Mouse (Mus musculus) embryonic facial prominence, embryonic 10.5 days (tissue): Measurements from ENCODE around the gene Dhx15. TPM values are rescaled to one million over a fixed set of nuclear protein-coding genes. Genes with fewer than 3 reads are reported as not detected.

Experiments used
- DNase-seq: peaks from one replicate; pipeline ENCODE4 v3.0.0-alpha.2; 2017; ENCODE audit warnings: low spot score
- H3K27ac ChIP-seq: fragments of 300-500 bp; sonication (generic); replicated peaks from 2 replicates; pipeline ENCODE4 v1.5.1; 2016; ENCODE audit warnings: mild to moderate bottlenecking
- H3K27me3 ChIP-seq: fragments of 300-500 bp; sonication (generic); replicated peaks from 2 replicates; pipeline ENCODE4 v1.6.1; 2016; ENCODE audit warnings: low read depth, mild to moderate bottlenecking; ENCODE audit not compliant: poor library complexity, severe bottlenecking
- H3K36me3 ChIP-seq: fragments of 300-500 bp; sonication (generic); replicated peaks from 2 replicates; pipeline ENCODE4 v1.6.1; 2016; ENCODE audit warnings: mild to moderate bottlenecking, moderate library complexity
- H3K4me1 ChIP-seq: fragments of 300-500 bp; sonication (generic); 2 replicates; pipeline ENCODE4 v1.6.1; 2016
- H3K4me3 ChIP-seq: fragments of 300-500 bp; sonication (generic); 2 replicates; pipeline ENCODE4 v1.5.1; 2016; ENCODE audit warnings: mild to moderate bottlenecking, moderate library complexity
- H3K9me3 ChIP-seq: fragments of 300-500 bp; sonication (generic); 2 replicates; pipeline ENCODE4 v1.6.1; 2016; ENCODE audit warnings: mild to moderate bottlenecking
- WGBS: fragments of 180-500 bp; shearing (Covaris S2); methylation state at CpG from one replicate; pipeline ENCODE4 v1.1.7; 2016; 5-methylcytosine and 5-hydroxymethylcytosine counted together
- polyA plus RNA-seq: library from polyadenylated mRNA; unstranded; fragments of >200 nt; fragmentation: Nextera tagmentation; extraction: Ambion mirVana; gene quantifications from 2 replicates; pipeline ENCODE4 v1.2.1, GENCODE M21; 2016

Dhx15 gene
- polyA plus RNA-seq, 1 experiment from 2014 or later, result 214 TPM

DNA sequence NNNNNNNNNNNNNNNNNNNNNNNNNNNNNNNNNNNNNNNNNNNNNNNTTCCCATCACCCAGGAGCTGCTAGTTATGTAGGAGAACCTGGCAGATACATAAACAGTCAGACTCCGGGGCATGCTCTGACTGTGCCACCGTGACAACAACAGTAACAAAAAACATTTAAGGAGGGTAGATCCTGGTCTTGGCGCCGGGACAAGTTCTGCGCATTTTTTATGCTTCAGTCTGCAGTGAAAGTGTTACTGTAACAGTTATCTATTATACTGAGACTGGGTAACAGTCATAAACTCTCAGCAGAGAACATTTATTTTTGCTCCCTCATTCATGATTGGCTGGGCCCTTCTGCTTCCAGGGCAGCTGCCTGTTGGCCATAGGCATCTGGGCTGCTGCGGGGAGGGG lies 27.9 kb upstream of the Dhx15 start:
- H3K9me3 ChIP-seq, result no peaks in the 10 kb centered on the region
- H3K27me3 ChIP-seq, result no peaks in the 10 kb centered on the region
- no peaks in the 10 kb centered on the region for H3K36me3 ChIP-seq
- H3K27ac ChIP-seq, result no peak overlapping the region
- 83% methylated on average over 6 of the region's 6 CpGs for WGBS
- no peak overlapping the region for H3K4me3 ChIP-seq
- peaks cover 28% of the 10 kb centered on the region for H3K4me1 ChIP-seq
- DNase-seq, result no peak

DNA sequence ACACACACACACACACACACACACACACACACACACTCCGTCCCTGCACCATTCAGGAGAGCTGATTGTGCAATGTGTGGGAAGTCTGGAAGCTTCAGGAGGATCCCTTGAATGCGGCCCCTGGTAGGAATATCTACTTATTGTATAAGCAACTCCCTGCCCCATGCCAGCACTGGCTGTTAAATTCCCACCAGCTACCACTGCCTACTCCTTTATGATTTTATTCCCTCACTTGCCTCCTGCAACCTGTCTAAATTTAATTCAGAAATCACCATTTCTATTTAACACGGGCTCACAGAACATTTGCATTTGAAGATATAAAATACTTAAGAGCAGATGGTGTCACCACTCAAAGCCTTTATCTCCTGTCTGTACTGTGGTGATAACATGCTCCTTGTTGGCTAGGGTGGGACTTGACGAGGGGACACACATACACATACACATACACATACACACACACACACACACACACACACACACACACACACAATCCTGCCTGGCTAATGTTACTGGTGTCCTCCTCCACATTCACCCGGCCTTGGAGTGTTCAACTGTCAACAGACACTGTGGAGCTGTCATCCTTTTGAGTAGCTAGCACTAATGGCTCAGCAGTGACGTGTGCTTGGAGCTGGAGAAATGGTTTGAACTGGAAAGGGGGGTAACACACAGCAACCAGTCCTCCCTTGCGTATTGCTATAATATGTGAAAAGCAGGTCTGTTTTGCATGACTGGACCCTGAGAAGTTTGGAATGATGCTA lies 23.0 kb upstream of the Dhx15 start:
- Histone ChIP-seq H3K27ac (no peak overlapping the region), H3K9me3 (no peaks in the 10 kb centered on the region)
- WGBS, result 86% methylated on average over 7 of the region's 7 CpGs

DNA sequence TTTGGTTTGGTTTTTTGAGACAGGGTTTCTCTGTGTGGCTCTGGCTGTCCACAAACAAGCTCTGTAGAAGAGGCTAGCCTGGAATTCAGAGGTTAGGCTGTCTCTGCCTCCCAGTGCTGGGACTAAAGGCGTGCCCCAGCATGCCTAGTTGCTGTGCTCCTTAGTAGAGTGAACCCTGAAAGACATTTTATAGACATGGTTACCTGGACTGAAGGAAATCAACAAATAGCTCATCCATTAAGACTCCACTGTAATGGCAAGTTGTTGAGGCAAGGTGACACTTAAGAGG lies 810 bp upstream of the Dhx15 start:
- DNase-seq, result no peak
- Histone ChIP-seq H3K4me3 (peak overlapping the region; percentile 96), H3K36me3 (no peaks in the 10 kb centered on the region; the same call in 1 of the 2 replicates), H3K27ac (no peak overlapping the region), H3K4me1 (peaks cover 15% of the 10 kb centered on the region), H3K9me3 (no peaks in the 10 kb centered on the region), H3K27me3 (no peaks in the 10 kb centered on the region)
- WGBS, result 51% methylated on average over 1 of the region's 1 CpGs

More for the DNA sequence above, 23.0 kb upstream of the Dhx15 start:
- DNase-seq, result no peak
- Histone ChIP-seq H3K36me3 (no peaks in the 10 kb centered on the region), H3K4me3 (no peak overlapping the region), H3K27me3 (no peaks in the 10 kb centered on the region), H3K4me1 (peaks cover 20% of the 10 kb centered on the region)

DNA sequence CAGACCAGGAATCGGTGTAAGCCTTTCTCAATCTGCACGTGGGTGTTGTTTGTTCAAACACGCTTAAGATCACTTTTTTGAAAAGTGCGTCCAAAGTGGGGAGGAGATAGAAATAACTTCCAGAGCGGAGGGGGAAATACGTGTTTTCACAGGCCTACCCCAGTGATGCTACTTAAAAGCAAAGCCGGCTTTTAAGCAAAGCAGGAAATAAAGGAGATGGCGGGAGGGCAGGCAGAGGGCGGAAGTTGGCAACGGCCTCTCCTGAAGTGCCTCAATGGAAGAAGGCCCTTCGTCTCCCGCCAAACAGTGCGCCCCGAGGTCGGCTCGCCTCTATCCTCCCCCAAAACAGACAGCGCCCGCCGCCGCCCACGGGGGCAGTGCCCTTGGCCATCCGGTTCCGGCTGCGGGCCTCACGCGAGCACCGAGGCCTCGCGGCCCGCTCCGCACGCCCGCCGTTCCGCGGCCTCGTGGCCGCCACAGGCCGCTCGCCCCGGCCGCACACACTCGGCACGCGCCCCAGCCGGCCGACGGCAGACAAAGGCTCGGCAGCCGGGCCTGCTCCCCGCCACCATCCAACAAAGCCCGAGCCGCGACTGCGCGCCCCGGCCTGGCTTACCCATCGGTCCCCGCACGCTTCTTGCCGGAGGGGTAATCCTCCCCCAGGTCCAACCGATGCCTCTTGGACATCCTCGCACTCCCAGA lies 499 bp downstream of the Dhx15 start:
- DNase-seq, result peak; percentile 71
- H3K4me1 ChIP-seq, result peaks cover 15% of the 10 kb centered on the region
- peak overlapping the region; percentile 96 for H3K4me3 ChIP-seq
- WGBS, result under 1% methylated on average over 63 of the region's 63 CpGs
- H3K27me3 ChIP-seq, result no peaks in the 10 kb centered on the region
- no peaks in the 10 kb centered on the region for H3K9me3 ChIP-seq
- H3K36me3 ChIP-seq, result peaks cover 2% of the 10 kb centered on the region
- H3K27ac ChIP-seq, result peak overlapping the region; percentile 99

DNA sequence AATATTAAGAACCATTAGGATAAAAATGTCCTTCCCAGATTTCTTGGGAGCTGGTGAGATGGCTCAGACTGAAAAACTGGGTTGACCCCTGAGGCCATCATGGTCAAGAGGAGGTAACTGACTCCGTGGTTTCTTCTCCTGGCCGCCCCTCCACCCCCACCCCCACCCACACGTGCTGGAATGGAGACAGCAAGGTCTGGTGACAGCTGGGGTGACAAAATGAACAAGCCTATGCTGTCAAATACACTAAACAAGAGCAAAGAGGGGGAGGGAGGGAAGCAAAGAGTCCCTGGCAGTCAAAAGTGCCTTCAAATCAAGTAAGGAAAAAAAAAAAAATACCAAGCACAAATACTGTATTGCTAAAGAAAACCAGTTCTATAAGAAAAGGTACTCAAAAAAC lies 2.1 kb downstream of the Dhx15 start:
- Histone ChIP-seq H3K4me1 (peaks cover 15% of the 10 kb centered on the region), H3K4me3 (peak overlapping the region; percentile 96), H3K36me3 (peaks cover 18% of the 10 kb centered on the region), H3K9me3 (no peaks in the 10 kb centered on the region), H3K27ac (no peak overlapping the region), H3K27me3 (no peaks in the 10 kb centered on the region)
- no peak for DNase-seq
- WGBS, result 26% methylated on average over 3 of the region's 3 CpGs

DNA sequence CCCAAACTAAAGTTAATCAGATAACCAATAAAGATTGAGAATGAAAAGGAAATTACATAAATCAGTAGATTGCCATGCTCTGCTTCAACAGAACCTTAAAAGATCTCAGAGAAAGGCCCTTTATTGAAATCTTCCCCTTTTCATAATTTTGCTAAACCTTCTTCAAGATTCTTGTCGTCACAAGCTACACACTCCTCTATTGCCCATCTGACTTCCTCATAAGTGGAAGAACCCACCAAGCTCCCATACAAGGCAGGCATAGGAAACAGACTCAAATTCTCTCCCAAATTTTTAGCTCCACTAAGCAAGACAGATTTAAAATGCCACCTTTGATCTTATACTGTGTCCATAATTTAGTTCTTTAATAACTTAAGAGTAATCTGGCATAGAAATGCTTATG lies 13.0 kb downstream of the Dhx15 start:
- H3K27me3 ChIP-seq, result no peaks in the 10 kb centered on the region
- 91% methylated on average over 1 of the region's 1 CpGs for WGBS
- H3K4me1 ChIP-seq, result no peaks in the 10 kb centered on the region
- peaks cover 77% of the 10 kb centered on the region for H3K36me3 ChIP-seq
- H3K27ac ChIP-seq, result no peak overlapping the region
- H3K9me3 ChIP-seq, result no peaks in the 10 kb centered on the region
- no peak for DNase-seq
- no peak overlapping the region for H3K4me3 ChIP-seq

DNA sequence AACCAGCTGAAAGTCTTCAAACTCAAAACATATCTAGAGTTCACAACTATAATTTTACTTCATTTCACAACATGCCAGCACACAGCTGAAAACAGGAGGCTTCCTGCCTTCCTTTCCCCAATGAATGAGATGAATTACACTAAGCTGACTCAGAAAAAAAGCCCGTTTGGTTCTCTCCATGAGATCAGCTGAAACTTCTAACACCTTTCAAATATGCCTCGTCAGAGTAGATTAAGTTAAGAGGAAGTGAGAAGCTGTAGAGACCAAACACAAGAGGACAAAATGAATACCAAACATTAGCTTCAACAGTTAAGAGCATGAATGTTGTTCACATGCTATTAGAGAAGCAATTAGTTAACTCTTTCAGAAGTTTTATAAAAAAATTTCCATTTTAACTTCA lies 21.8 kb downstream of the Dhx15 start:
- peaks cover 76% of the 10 kb centered on the region for H3K36me3 ChIP-seq

DNA sequence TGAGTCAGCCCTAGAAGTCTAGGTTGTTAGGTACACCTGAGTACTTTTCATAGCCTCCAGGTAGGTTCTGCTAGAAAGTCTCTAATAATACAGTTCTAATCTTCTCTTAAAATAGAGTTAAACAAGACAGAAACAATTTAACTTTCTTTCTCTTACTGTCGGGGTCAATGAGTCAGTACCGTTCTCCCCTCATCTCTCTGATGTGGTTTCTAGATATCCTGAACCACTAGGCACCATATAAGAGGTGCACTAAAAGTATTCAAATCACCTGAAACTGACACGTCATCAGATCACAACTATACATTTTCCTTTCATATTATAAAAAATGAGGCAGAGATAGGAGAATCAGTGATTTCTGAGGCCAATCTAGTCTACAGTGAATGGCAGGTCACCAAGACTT lies 41.2 kb downstream of the Dhx15 start:
- no peaks in the 10 kb centered on the region for H3K4me1 ChIP-seq
- WGBS, result 93% methylated on average over 3 of the region's 3 CpGs
- no peaks in the 10 kb centered on the region for H3K9me3 ChIP-seq
- no peak for DNase-seq
- H3K27ac ChIP-seq, result no peak overlapping the region
- H3K4me3 ChIP-seq, result no peak overlapping the region
- no peaks in the 10 kb centered on the region for H3K27me3 ChIP-seq
- H3K36me3 ChIP-seq, result peaks cover 90% of the 10 kb centered on the region

More for the DNA sequence above, 21.8 kb downstream of the Dhx15 start:
- Histone ChIP-seq H3K4me1 (no peaks in the 10 kb centered on the region), H3K27ac (no peak overlapping the region), H3K4me3 (no peak overlapping the region), H3K9me3 (no peaks in the 10 kb centered on the region), H3K27me3 (no peaks in the 10 kb centered on the region)
- DNase-seq, result no peak
- WGBS, result 70% methylated on average over 2 of the region's 2 CpGs

DNA sequence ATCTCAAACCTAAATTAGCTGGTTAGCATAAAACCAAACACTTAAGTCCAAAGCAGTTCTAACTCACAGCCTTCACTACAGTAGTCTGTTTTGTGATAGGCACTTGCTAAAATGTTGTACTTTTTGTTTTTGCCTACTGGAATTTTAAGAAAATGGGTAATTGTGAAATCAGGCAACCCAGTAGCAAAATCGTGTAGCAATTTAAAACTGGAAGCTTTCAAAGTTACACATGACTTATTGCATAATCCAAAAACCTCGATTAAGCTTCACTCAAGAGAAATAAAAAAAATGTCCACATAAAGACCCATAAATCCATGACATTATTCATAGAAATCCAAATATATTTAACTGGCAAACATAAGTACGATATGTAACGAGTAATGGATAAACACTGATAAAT lies 43.2 kb downstream of the Dhx15 start:
- no peak overlapping the region for H3K27ac ChIP-seq
- no peaks in the 10 kb centered on the region for H3K9me3 ChIP-seq
- 92% methylated on average over 4 of the region's 4 CpGs for WGBS
- no peaks in the 10 kb centered on the region for H3K27me3 ChIP-seq
- no peaks in the 10 kb centered on the region for H3K4me1 ChIP-seq
- peaks cover 87% of the 10 kb centered on the region for H3K36me3 ChIP-seq
- no peak for DNase-seq
- H3K4me3 ChIP-seq, result no peak overlapping the region

DNA sequence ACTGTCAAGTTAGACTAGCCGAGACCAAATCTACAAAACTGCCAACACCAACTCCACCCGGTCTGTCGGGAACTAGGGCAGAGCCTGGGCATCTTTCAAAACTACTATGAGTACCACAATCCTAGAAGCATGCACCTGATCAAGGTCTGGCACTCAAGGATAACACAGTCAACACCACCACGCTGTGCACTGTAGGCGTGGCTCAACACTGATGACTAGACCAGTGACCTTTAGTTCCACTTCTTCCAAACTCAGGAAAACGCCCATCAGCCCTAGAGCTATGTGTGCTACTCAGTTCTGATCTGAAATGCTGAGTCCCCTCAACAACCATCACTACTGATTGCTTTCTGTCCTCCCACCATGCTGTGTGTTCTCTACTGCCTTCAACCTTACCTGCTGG lies 44.6 kb downstream of the Dhx15 start:
- Histone ChIP-seq H3K27me3 (no peaks in the 10 kb centered on the region), H3K4me3 (no peak overlapping the region), H3K9me3 (no peaks in the 10 kb centered on the region), H3K36me3 (peaks cover 87% of the 10 kb centered on the region), H3K4me1 (no peaks in the 10 kb centered on the region), H3K27ac (no peak overlapping the region)
- WGBS, result 89% methylated on average over 6 of the region's 6 CpGs
- DNase-seq, result no peak

DNA sequence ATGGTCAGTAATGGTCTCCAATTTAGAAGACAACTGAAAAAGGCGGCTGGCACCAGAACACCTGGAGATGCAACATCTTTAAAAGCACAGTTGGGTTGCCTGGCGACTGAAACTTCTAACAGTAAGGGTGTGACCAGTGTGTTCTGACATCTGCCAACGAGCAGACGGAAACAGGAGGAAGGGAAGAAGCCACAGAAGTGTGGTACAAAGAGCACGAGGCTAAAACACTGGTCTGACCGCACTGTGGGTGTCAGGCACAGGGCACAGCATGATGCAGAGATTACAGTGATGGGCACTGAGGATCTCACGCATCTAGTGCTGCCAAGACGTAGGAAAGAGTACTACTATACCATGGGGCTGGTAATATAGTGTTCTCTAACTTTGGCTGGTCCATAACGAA lies 48.4 kb downstream of the Dhx15 start:
- Histone ChIP-seq H3K4me1 (no peaks in the 10 kb centered on the region), H3K4me3 (no peak overlapping the region), H3K9me3 (no peaks in the 10 kb centered on the region), H3K27ac (no peak overlapping the region), H3K36me3 (peaks cover 93% of the 10 kb centered on the region), H3K27me3 (no peaks in the 10 kb centered on the region)
- WGBS, result 90% methylated on average over 9 of the region's 9 CpGs
- DNase-seq, result no peak

DNA sequence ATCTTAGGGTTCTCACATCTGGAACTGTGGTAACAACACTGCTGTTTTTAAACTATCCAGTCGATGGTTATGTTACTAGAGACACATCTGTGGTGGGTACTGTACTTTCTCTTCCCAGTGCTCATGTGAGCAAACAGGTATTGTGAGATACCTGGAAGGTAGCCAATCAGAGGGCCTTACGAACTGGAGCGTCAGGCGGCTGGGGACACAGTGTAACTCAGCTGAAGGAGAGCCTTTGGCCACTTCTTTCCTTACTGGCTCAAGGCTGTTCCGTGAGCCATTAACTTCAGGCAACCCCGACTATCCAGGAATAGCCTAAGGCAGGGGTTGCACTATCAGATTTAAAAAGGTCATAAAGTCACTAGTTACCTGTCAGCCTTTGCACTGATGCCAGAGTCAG lies 51.5 kb downstream of the Dhx15 start:
- H3K27me3 ChIP-seq, result no peaks in the 10 kb centered on the region
- H3K27ac ChIP-seq, result no peak overlapping the region
- WGBS, result 86% methylated on average over 6 of the region's 6 CpGs
- no peaks in the 10 kb centered on the region for H3K9me3 ChIP-seq
- no peaks in the 10 kb centered on the region for H3K4me1 ChIP-seq
- H3K36me3 ChIP-seq, result peaks cover 78% of the 10 kb centered on the region
- H3K4me3 ChIP-seq, result no peak overlapping the region
- no peak for DNase-seq

DNA sequence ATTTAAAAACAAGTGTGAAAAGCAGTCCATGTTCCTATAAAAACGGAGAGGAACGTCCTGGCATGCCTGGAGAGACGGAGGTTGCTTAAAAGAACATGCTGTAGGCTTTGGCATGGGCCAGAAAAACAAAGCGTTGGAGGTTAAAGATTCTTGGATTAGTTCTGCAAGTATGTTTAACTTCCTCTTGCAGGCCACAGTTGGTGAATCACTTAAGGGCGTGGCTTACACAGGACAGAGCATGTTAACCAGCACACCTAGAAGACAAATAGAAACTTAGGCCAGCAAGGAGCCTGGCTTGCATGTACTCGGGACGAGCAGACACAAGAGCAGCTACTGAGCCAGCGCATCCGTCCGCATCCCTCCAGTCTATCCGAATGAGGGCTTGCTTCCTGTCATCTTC lies 52.2 kb downstream of the Dhx15 start:
- 90% methylated on average over 11 of the region's 11 CpGs for WGBS
- Histone ChIP-seq H3K4me1 (no peaks in the 10 kb centered on the region), H3K27ac (no peak overlapping the region), H3K4me3 (no peak overlapping the region), H3K36me3 (peaks cover 74% of the 10 kb centered on the region), H3K9me3 (no peaks in the 10 kb centered on the region), H3K27me3 (no peaks in the 10 kb centered on the region)
- no peak for DNase-seq
